Mouse (Mus musculus) heart, adult 2 months (tissue): ENCODE measurements around the gene Defa25.
"Not testable (repeated sequence)": the region's sequence is repeated elsewhere in the genome, so short reads cannot be mapped to it uniquely, and the experiment has no call there.

Experiments used
- CTCF ChIP-seq: fragments of 200-600 bp; IDR thresholded peaks from 2 replicates; pipeline ENCODE4 v1.8.1; 2022; ENCODE audit warnings: antibody characterized with exemption, mild to moderate bottlenecking, moderate library complexity
- EP300 ChIP-seq: fragments of 200-500 bp; IDR thresholded peaks from 2 replicates; pipeline ENCODE4 v1.6.1; 2011; ENCODE audit warnings: low read depth, low read length, control low read depth; ENCODE audit not compliant: insufficient read depth
- POLR2A ChIP-seq: fragments of 200-500 bp; IDR thresholded peaks from 2 replicates; pipeline ENCODE4 v1.6.1; 2011; ENCODE audit warnings: mild to moderate bottlenecking, low read depth, low read length, control low read depth; ENCODE audit not compliant: insufficient read depth

GRCm38 (mm10) chr8:21095950-21096349 is 11.7 kb downstream of the Defa25 start, which contains the start of gene Gm14851:
- not testable (repeated sequence) for TF ChIP-seq POLR2A, CTCF, EP300
